Mouse (Mus musculus) gastrocnemius, postnatal 25 days (tissue): ENCODE data around the gene Coro1c. TPM values are rescaled to one million over a fixed set of nuclear protein-coding genes. Genes with fewer than 3 reads are reported as not detected.

Experiments
- DNase-seq: peaks from one replicate; pipeline ENCODE4 v3.0.0; 2022
- long read RNA-seq, 2 experiments: library from polyadenylated mRNA; stranded (forward); transcript quantifications; one replicate each; pipeline ENCODE4 v2.0.0; 2021
- total RNA-seq, 2 experiments: library from RNA; stranded (reverse); gene quantifications; 1 replicate in 1 of 2; 2 replicates in 1 of 2; pipeline ENCODE4 v1.2.3; 2021

The Coro1c gene
- total RNA-seq = 10 to 100 TPM; 11.9 to 17.1 TPM
- long read RNA-seq, experiment 1, partial matches to known transcripts = 0 of 3 reads
- long read RNA-seq, experiment 1, other reads (novel, unspliced or antisense) = 1 of 3 reads
- long read RNA-seq, experiment 2, partial matches to known transcripts = 1 of 7 reads
- long read RNA-seq, experiment 2, other reads (novel, unspliced or antisense) = 3 of 7 reads

DNA sequence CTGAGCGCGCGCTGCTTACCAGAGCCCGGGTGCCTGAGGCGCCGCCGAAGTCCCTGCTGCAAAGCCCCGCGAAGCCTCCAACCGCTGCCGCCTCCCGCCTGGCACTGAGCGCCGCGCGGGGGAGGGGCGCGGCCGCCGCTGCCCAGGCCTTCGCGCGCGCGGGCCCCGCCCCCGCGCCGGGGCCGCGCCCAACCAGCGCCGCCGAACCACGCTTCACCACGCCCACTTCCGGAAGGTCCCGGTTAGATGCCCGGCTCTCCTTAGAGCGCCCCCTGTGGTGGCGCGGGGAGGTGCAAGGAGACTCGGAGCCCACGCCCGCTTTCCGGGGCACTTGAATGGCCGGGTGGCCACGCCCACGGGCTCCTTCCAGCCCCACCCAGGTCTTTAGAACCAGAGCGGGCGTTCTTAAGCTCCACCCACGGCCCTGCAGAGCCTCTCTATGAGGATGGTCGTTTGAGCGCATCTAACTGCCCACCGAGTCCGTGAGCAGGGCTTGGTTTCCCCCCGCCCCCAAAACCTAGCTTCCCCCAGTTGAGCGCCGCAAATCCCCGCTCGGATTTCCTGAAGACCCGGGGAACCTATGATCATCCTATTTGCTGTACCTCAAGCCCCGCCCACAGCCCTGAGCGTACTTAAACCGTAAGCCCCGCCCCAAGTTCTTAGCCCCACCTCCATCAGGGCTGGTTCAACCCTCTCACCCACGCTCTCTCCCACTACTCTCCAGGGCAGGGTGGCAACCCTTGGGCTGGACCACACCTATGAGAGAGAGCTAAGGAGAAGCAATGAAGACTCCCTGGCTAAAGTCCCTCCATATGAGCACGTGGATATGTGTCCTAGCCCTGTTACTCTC lies at the start of gene Coro1c:
Gene Coro1c (minus strand): TSS at position 167 of the 850 bp plus-strand sequence.
- peak; percentile 97 for DNase-seq

DNA sequence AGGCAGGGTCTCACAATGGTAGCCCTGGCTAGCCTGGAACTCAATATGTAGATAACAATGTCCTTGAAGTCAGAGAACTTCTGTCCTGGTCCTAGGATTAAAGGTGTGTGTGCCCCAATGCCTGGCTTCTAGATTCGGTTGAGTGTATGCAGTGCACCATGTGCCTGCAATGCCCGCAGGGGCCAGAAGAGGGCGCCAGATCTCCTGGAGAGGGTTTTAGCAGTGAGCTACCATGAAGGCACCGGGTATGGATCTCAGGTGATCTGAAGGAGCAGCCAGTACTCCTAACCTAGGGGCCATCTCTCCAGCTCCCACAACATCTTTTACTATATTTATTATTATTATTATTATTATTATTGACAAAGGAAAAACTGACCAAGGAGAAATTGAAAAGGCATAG lies 48.0 kb upstream of the Coro1c start:
- DNase-seq = peak; percentile 55

DNA sequence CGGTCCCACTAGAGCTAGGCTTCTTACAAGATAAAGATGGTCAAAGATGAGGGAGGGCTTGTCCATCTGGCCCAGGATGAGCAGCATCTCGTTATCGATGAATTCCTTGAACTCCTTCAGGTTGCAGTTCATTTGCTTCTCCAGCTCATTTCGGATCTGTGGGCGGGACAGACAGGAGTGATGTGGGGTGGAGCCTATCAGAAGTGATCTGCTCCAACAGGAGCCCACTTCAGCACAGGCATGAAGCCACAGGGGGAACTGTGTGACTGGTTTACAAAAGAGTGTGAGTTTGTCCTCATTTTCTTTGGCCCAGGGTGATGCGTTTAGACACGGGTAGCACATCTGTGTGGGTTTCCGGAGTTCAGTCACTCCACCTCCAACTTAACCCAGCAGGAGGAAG lies 47.1 kb upstream of the Coro1c start:
- DNase-seq = no peak

DNA sequence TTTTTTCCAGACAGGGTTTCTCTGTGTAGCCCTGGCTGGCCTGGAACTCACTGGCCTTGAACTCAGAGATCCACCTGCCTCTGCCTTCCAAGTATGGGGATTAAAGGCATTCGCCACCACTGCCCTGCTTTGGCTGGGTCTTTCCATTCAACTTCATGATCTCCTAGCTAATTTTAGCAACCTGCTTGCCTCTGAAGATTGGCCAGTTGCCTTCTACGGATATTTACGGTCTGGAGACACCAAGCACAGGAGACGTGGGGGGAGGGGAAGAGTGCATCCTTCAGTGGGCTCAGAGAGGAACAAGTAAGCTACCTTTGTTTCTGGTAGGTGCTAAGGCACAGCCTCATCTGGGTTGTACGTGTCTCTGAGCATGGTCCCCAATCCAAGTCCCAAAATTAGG lies 46.7 kb upstream of the Coro1c start:
- DNase-seq = no peak

DNA sequence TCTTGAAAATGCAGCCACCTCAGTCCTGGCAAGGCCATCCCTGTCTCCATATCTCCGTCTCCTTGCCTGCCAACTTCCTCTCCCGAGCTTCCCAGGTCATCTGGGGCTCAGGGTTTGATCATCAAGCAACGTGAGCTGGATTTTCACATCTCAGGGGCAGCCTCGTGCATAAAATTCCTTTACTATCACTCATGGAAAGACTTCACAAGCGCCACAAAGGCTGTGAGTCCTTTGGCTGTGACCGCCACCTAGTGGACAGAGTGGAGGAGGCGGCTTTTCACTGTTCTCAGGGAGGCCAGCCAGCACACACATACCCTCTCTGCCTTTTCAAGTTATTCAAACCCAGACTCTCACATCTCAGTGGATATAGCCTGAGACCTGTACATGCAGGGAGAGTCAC lies 45.9 kb upstream of the Coro1c start:
- DNase-seq = peak; percentile 65

DNA sequence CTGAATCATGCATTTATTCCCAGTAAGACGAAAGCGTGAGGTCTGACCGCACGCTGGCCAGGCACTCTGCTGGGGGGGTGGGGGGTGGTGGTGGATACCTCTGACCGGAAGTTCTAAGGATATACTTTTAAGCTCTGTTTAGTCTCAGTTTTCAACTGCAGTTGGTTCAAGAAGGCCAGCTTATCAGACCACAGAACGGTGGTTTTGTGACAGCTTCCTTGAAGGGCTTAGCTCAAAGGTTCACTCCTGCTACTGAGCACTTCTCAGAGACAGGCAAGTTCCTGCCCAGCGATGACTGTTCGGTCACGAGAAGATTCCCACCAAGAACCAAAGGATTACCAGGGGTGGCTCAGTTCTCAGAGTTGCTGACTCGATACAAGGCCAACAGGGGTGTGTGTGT lies 44.0 kb upstream of the Coro1c start:
- DNase-seq = no peak

DNA sequence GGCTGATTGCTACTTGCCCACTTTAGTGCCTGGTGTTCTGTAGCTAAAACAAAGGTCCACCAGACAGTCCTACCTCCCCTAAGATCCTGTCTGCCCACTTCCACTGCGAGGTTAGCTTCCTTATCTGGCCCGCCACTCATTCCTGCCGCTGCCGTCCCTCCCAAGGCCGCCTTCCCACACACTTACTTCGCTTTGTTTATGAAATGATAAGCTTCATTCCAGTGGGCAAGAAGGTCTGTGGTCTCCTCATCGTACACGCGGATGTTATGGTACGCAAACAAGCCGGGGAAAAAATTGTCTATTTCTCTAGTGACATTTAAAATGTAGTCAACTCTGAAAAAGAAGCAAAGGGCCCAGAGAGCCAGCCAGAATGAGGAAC lies 43.1 kb upstream of the Coro1c start:
- DNase-seq = no peak

DNA sequence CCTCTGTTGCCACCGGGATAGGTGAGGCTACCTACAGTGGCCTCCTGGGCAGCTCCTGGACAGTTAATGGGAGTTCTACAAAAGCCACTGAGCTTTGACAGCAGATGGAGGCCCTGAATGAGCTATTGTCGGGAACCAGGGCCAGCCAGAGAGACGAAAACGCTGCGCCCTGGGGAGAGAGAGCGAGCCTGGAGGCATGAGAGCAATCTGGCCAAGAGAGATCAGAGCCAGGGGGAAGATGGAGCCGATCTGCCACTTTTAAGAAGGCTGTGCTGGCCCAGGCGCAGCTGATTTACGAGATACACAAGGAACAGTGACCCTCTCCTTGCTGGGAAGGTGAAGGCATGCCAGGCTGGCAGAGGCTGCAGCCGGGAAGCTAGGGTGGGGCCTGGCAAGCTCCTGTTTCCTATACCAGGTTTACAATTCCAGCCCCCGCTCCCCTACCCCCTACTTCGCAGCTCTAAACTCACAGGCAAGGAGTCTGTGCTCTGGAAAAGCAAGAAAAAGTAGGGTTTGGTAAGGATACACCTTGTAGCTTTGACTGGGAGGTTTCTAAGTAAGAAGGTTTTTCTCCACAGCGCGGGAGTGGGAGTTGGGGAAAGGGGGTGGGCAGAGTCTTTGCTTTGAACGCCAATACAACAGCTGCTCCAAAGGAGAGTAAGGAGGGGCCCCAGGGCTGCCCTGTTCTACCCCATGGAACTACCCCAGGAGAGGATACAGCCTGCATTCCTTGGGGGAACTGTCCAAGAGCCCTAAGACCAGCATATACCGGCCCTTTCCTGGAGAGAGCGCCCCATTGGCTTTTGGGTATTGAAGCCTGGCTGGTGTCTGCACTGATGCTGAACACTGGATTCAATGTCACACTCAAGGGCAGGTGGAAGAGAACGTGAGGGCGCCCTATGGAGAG lies 42.5 kb upstream of the Coro1c start:
- DNase-seq = no peak

DNA sequence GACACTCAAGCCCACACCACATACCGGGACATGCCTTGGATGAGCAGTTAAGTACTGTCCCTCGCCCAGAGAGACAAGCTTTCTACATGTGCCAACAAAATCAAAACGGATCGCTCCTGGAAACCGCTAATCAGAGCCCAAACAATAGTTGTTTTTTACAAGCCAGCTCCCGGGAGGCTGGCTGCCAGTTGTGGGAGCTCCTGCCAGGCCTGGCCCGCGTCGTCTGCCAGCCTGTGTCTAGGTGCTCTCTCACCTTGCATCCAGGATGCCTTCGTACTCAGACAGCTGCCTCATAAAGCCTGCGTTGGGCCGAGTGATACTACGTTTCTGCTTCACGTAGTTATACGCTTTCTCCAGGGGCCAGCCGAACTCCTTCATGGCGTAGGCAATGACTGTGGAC lies 41.6 kb upstream of the Coro1c start:
- no peak for DNase-seq

DNA sequence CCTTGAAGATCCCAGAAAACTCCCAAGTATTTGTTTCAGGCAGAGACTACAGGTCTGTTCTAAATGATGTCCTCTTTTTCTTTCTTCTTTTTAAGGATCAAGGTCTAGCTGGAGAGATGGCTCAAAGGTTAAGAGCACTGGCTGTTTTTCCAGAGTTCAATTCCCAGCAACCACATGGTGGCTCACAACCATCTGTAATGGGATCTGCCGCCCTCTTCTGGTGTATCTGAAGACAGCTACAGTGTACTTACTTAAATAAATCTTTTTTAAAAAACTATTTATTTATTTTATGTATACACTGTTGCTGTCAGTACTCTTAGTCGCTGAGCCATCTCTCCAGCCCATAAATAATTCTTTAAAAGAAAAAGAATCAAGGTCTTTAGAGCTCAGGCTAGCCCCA lies 38.7 kb upstream of the Coro1c start:
- no peak for DNase-seq

DNA sequence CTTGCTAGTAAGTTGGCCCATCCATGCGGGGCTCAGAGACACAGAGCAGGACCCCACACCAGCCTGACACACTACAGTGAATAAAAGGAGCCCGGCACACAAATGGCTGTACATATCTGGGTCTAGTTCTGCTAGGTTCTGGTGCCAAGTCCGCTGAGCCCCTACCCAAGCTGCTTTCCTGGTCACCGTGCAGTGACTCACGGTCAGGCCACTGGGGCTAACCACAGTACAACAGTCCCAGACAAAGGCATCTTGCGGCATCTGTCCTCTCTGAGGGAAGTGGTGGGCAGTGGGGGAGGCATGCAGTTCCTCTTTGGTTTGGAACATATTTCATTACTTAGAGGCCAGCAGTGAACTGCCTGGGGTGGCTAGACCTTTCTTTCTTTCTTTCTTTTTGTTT lies 36.6 kb upstream of the Coro1c start:
- peak; percentile 24 for DNase-seq

DNA sequence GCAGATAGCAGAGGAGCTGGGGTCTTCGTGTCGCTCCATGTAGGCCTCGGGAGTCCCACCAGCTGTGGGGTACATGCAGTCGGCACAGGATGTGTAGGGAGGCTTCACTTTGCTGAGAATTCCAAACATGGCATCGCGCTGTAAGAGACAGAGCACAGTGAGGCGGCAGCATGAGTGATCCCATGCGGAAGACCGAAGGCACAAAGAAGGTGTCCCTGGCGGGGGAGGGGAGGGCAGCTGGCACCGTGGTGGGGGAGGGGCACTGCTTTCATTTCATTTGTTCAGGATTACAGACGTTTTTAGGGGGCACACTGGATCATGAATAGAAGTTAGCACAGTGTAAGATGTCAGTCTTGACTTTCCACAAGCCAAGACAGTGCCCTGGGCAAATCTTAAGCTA lies 34.8 kb upstream of the Coro1c start:
- DNase-seq = no peak

DNA sequence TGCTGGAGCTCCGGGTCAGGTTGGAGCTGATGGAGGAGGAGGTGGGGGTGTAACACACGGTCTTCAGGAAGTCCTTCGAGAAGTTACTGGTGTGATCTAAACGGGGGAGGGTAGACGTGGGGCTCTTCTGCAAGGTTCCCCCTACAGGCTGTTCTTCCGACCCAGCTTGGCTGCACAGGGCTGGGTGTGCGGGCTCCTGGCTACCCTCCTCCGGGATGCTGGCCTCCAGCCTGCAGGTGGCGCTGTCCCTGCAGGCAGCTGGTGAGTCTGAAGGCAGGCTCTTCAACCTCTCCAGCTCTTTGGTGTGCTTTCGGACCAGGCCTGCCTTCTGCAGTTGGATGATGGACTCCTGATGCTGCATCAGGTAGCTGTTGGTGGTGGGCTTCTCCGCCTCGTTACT lies 34.0 kb upstream of the Coro1c start:
- no peak for DNase-seq

DNA sequence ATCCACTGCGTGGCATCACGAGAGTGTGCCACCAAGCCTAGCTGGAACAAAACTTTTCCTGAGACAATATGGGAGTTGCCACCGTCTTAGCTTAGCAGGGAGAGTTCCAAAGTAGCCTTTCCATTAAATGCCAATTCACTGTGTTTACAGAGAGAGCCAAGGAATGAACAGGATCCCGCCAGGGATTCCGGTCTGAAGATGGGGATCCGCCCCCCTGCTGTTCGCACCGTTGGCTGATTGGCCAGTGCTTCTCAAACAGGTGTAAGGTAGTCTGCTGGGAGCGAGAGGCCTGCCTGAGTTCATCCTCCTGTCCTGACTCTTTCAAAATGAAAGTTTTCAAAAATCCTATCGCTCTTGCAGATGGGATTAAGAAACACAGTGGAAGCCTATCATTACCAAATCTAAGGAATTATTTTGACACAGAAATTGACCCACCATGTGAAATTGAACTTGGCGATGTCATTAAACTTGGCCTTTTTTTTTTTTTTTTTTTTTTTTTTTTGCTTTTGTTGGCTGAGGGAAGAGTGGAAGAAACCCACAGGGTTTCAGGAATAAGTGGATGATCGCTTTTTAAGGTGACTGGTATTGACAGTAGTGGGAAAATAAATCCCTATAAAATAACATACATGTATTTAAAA lies 30.8 kb upstream of the Coro1c start:
- no peak for DNase-seq

DNA sequence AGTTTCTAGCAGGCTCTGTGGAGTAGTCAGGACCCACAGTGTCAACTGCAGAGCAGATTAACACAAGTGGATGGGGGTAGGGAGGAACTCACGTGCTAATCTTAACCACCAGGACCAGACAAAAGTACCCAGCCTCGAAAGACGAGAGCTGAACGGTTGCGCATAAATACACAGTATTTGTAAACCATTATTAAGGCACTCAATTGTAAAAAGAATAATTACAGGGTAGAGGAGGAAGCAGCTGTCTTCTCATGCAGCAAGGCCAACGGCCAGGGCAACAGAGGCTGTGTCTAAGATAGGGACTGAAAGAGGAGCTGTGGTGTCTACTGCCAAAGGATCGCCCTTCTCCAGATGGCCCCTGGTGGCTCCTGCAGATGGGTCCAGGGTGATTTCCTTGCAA lies 29.1 kb upstream of the Coro1c start:
- no peak for DNase-seq

DNA sequence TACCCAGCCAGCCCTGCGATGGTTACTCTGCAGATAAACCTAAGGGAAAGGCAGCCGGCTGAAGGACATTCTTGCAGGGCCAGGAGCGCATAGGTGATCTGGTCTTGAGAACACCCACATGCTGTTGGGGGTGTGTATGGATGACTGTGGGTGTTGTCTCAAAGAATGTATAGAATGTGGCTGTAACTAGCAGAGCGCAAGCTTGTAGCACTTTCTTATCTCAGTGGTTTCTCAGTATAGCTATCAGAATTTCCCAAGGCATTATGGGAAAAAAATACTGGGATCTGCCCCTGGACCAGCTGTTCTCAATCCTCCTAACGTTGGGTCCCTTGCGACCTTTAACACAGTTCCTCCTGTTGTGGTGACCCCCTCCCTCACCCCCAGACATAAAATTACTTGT lies 25.3 kb upstream of the Coro1c start:
- DNase-seq = no peak

DNA sequence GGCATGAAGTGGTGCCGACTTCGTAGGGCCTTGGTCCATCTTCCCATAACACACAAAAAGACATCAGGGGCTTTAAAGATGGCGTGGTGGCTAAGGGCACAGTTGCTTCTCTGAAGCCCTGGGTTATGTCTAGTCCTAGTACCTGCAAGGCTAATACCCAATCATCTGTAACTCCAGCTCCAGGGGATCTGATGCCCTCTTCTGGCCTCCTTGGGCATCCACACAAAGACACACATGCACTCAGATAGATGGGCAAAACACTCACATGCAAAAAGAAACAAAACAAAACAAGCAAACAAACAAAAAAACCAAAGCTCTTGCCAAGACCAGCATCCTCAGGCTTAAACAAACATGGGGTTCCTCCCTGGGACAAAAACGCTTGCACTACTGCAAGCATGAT lies 24.9 kb upstream of the Coro1c start:
- DNase-seq = no peak

DNA sequence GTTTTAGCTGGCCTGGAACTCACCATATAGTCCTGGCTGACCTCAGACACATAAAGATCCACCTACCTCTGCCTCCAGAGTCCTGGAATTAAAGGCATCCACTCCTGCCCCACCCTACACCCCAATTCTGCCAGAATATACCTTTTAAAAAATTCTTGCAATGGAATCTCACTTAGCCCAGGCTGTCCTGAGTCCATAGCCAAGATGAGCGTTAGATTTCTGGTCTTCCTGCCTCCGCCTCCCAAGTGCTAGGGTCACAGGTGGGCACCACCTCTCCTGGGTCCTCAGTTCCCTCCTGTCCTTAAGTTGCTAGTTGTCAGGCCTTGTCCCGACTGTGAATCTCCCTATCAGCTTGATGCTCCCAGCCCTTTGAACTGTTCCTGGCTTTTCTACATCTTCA lies 23.8 kb upstream of the Coro1c start:
- DNase-seq = no peak

DNA sequence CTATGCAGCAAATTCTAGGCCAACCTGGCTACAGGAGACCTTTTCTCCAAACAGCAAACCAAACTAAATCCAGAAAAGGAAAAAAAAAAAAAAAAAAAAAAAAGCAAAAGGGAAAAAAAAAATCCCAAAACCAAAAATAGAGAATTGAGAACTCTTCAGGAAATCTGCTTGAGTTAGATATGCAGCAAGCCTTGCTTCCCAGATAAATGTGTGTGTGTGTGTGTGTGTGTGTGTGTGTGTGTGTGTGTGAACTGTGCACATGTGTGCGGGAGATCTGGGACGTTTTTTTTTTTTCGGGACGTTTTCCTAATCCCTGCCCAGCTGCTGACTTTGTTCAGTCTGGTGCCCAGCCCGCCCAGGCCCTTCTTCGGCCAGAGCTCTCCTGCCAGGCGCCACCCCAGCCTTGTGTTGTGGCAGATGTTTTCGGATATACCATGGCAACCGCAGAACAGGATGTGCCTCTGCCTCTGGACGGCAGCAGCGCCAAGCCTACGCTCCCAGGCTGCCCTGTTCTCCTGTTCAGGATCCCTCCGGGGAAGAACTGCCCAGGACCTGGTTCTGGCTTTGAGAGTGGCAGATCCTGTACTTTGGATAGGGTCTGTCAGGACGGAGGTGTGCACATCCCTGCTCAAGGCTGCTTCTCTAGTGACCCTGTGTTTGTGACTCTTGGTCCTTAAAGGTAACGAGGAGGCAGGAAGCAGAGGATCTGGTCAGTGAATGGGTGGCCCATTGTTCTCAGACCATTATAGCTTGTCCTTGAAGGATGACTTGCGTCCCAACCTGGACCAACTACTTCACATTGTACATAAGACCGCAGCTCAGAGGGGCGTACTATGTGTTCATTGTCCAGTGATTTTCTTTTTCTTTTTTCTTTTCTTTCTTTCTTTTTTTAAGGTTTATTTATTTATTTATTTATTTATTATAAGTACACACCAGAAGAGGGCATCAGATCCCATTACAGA lies 22.4 kb upstream of the Coro1c start:
- peak; percentile 83 for DNase-seq

DNA sequence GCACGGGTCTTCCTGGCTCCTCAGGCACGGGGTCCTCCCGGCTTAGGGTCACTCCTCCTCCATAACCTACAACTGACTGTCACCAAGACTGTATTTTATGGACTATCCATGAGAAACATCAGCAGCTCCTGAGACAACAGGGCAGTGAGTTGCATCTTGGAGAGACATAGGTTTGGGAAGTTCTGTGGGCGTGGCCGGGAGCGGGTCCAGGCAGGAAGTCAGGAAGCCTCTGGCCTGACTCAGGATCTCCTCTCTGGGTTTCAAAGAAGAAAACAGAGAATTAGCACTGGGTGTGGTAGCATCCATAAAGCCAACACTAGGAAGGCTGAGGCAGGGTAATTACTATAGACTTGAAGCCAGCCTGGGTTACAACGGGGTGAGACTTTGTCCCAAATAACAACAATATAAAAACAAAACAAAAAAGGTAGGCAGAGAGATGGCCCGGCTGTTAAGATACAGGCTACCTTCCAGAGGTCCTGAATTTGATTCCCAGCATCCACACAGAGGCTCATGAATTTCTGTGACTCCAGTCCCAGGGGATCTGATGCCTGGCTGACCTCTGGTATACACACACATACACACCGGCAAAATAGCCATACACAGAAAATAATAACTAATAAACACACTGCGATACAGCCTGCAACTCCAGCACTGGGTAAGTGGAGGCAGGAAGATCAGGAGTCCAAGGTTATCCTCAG lies 21.5 kb upstream of the Coro1c start:
- DNase-seq = peak; percentile 46

DNA sequence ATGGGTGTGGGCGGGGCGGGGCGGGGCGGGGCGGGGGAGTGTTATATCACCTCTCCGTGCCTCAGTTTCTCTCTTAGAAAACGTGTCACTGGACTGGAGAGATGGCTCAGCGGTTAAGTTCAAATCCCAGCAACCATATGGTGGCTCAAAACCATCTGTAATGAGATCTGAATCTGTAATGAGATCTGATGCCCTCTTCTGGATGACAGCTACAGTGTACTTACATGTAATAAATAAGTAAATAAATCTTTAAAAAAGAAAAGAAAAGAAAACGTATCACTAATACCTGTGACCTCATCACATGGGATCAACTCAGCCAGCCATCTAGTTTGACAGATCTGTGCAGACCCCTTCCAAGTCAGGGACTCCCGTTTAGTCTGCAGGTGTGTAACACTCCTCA lies 21.0 kb upstream of the Coro1c start:
- DNase-seq = no peak
